Mouse (Mus musculus) liver, postnatal 0 days (tissue): ENCODE data around the gene Sh2d4b.

Experiments
- CTCF ChIP-seq: sonication (generic); IDR thresholded peaks from 2 replicates; pipeline ENCODE4 v1.5.1; 2016; ENCODE audit warnings: antibody characterized with exemption, low read depth
- EP300 ChIP-seq: IDR thresholded peaks from 2 replicates; pipeline ENCODE4 v1.6.1; 2016; ENCODE audit warnings: antibody characterized with exemption, low read depth, mild to moderate bottlenecking

DNA sequence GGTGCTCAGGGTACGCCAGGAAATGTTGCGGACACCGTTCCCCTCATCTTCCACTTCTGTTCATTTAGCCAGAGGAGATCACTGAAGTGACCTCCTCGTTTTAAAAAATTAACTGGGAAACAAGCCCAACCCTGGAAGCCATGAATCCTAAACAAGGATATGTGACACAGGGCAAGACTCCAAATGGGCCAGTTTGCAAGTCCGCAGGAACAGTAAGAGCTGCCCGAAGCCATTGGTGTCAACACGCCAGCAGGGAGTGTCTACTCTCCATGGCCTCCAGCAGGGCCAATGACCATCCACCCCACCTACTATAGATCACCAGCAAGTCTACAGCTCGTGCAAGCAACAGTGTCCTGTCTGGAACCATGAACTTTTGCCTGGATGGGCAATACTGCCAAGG, 12.7 kb upstream of the Sh2d4b start:
- TF ChIP-seq EP300: no peak
- no peak for TF ChIP-seq CTCF
